Comparison of ENCODE assay signal across 10 mouse cellular contexts in the genomic region with DNA sequence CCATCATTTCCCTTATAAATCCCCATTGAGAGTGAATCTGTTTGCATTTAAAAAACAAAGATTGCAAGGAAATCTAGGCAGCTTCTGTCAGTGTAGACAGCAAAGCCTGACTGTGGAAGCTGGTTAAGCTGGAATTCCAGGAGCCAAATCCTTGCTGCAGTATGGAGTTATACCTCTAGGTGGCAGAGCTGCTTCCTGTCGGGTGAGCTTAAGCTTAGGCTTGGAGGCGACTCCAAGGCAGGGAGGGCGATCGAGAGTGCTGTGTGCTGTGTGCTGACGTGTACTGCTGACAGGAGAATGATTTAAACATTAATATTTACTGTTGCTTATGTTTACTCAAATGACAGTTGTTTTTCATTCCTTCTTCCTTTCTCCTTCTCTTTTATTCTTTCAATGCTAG.
DNase-seq lines count a peak whose midpoint lies in the region; ATAC-seq and TF ChIP-seq lines count a peak whose summit lies in the region.
"Had no signal": no experiment of that assay in that cellular context is flagged by ENCODE, and none has a peak within 500 bp of the region (broad histone marks: within the 10 kb centered on the region; RNA-seq: fewer than 3 reads in every experiment).

No protein-coding gene starts in this region.

- H3K4me3 ChIP-seq in midbrain, embryonic 11.5 days (ENCODE audit: low read depth, low read length): no peak overlapping the region
- H3K4me3 ChIP-seq in midbrain, embryonic 13.5 days (replicated peaks): no peak overlapping the region
- H3K4me3 ChIP-seq in lung, postnatal 0 days (ENCODE audit: low read depth, low read length): no peak overlapping the region
- H3K4me3 ChIP-seq in stomach, postnatal 0 days (ENCODE audit: low read depth, low read length): no peak overlapping the region
- H3K4me3 ChIP-seq: embryonic facial prominence, embryonic 13.5 days had no signal

- TF ChIP-seq CTCF in lung, postnatal 0 days (IDR thresholded peaks at IDR 0.05): peak; percentile 94
- peak; percentile 88 for TF ChIP-seq CTCF in stomach, postnatal 0 days (IDR thresholded peaks at IDR 0.05; ENCODE audit: low read depth)

- TF ChIP-seq EP300 in lung, postnatal 0 days (IDR thresholded peaks at IDR 0.05): no peak
- no peak for TF ChIP-seq EP300 in stomach, postnatal 0 days (optimal IDR thresholded peaks at IDR 0.05)

- no peaks in the 10 kb centered on the region for H3K4me1 ChIP-seq in midbrain, embryonic 11.5 days (ENCODE audit: control insufficient read depth, insufficient read depth, low read length)
- H3K4me1 ChIP-seq in midbrain, embryonic 13.5 days (replicated peaks): peaks cover 20% of the 10 kb centered on the region
- H3K4me1 ChIP-seq in lung, postnatal 0 days (ENCODE audit: insufficient read depth, low read depth, low read length): peaks cover 12% of the 10 kb centered on the region; the same call in 1 of the 2 replicates
- peaks cover 2% of the 10 kb centered on the region; the same call in 1 of the 2 replicates for H3K4me1 ChIP-seq in stomach, postnatal 0 days (replicated peaks; ENCODE audit: control insufficient read depth, insufficient read depth)

- H3K27me3 ChIP-seq in midbrain, embryonic 11.5 days (ENCODE audit: control insufficient read depth, insufficient read depth, low read length): no peaks in the 10 kb centered on the region
- H3K27me3 ChIP-seq in midbrain, embryonic 13.5 days: no peaks in the 10 kb centered on the region
- no peaks in the 10 kb centered on the region for H3K27me3 ChIP-seq in lung, postnatal 0 days (replicated peaks; ENCODE audit: insufficient read depth, low read length)
- H3K27me3 ChIP-seq in stomach, postnatal 0 days (ENCODE audit: control insufficient read depth, insufficient read depth, low read length): no peaks in the 10 kb centered on the region
- H3K27me3 ChIP-seq: embryonic facial prominence, embryonic 13.5 days had no signal

- DNase-seq in midbrain, embryonic 11.5 days (ENCODE audit: low spot score, missing footprints): peak; percentile 97
- peak; percentile 62 for DNase-seq in NIH3T3 (ENCODE audit: low read depth)
- peak; percentile 88 to 94 for DNase-seq in cerebellum, postnatal 10 days
- DNase-seq in gastrocnemius, postnatal 10 days: peak; percentile 69
- peak; percentile 75 for DNase-seq in large intestine, adult 2 months (ENCODE audit: low read depth, low spot score)
- DNase-seq in lung, postnatal 0 days (ENCODE audit: low spot score): peak; percentile 86
- DNase-seq in stomach, postnatal 0 days (ENCODE audit: low spot score): peak; percentile 84

- no peak overlapping the region for H3K27ac ChIP-seq in midbrain, embryonic 11.5 days (ENCODE audit: low read depth, low read length)
- no peak overlapping the region for H3K27ac ChIP-seq in midbrain, embryonic 13.5 days
- no peak overlapping the region for H3K27ac ChIP-seq in lung, postnatal 0 days (ENCODE audit: low read length)
- H3K27ac ChIP-seq in stomach, postnatal 0 days (replicated peaks): no peak overlapping the region
- H3K27ac ChIP-seq: embryonic facial prominence, embryonic 13.5 days; macrophage had no signal

- H3K36me3 ChIP-seq in midbrain, embryonic 11.5 days (ENCODE audit: control insufficient read depth, insufficient read depth, low read length): 0 out of 2 replicates have a peak, but pooled peaks cover 3% of the 10 kb centered on the region
- peaks cover 15% of the 10 kb centered on the region for H3K36me3 ChIP-seq in midbrain, embryonic 13.5 days
- H3K36me3 ChIP-seq in lung, postnatal 0 days (ENCODE audit: insufficient read depth, low read length): no peaks in the 10 kb centered on the region
- 0 out of 2 replicates have a peak, but pooled peaks cover 4% of the 10 kb centered on the region for H3K36me3 ChIP-seq in stomach, postnatal 0 days (ENCODE audit: control insufficient read depth, insufficient read depth, low read length)

- ATAC-seq in midbrain, embryonic 11.5 days (ENCODE audit: low FRiP score): no peak
- no peak for ATAC-seq in midbrain, embryonic 13.5 days
- peak; percentile 62 for ATAC-seq in lung, postnatal 0 days
- 0 out of 2 replicates have a peak, but pooled peaks have one; percentile 31 for ATAC-seq in stomach, postnatal 0 days (ENCODE audit: low FRiP score, low TSS enrichment)

- H3K4me2 ChIP-seq in midbrain, embryonic 11.5 days: no peak overlapping the region
- H3K4me2 ChIP-seq in midbrain, embryonic 13.5 days (replicated peaks): no peak overlapping the region
- H3K4me2 ChIP-seq in lung, postnatal 0 days (replicated peaks; ENCODE audit: low read depth, low read length): no peak overlapping the region
- H3K4me2 ChIP-seq in stomach, postnatal 0 days (replicated peaks; ENCODE audit: low read depth): no peak overlapping the region
- H3K4me2 ChIP-seq: embryonic facial prominence, embryonic 13.5 days had no signal

- WGBS in midbrain, embryonic 11.5 days: 47% methylated on average over 5 of the region's 5 CpGs
- WGBS in midbrain, embryonic 13.5 days: 49% methylated on average over 5 of the region's 5 CpGs
- 18% methylated on average over 5 of the region's 5 CpGs for WGBS in large intestine, adult 2 months
- WGBS in lung, postnatal 0 days: 25% methylated on average over 5 of the region's 5 CpGs
- WGBS in stomach, postnatal 0 days: 29% methylated on average over 5 of the region's 5 CpGs

- H3K9me3 ChIP-seq in midbrain, embryonic 11.5 days (ENCODE audit: control insufficient read depth, low read length): no peaks in the 10 kb centered on the region
- no peaks in the 10 kb centered on the region for H3K9me3 ChIP-seq in midbrain, embryonic 13.5 days
- no peaks in the 10 kb centered on the region for H3K9me3 ChIP-seq in lung, postnatal 0 days (ENCODE audit: low read length)
- no peaks in the 10 kb centered on the region for H3K9me3 ChIP-seq in stomach, postnatal 0 days (ENCODE audit: control insufficient read depth, low read length)
- H3K9me3 ChIP-seq: embryonic facial prominence, embryonic 13.5 days had no signal

- H3K9ac ChIP-seq in midbrain, embryonic 11.5 days (ENCODE audit: low read length): no peak overlapping the region
- no peak overlapping the region for H3K9ac ChIP-seq in midbrain, embryonic 13.5 days (replicated peaks)
- no peak overlapping the region for H3K9ac ChIP-seq in lung, postnatal 0 days (replicated peaks; ENCODE audit: low read depth)
- no peak overlapping the region for H3K9ac ChIP-seq in stomach, postnatal 0 days (ENCODE audit: low read length)
- H3K9ac ChIP-seq: embryonic facial prominence, embryonic 13.5 days had no signal

Comparison
In these comparisons a context has a peak if more than half of its experiments do, and no peak if none do; other contexts are left out.
1. ATAC-seq: peak in lung, postnatal 0 days (single experiment) and stomach, postnatal 0 days (single experiment); none in midbrain, embryonic 11.5 days (single experiment) and midbrain, embryonic 13.5 days (single experiment).
2. Peak in every context shown above with its lines, with median percentiles within 50 percentile points of each other: DNase-seq.